Mouse (Mus musculus): Measurements from ENCODE around the gene Add3.

The Add3 gene

GRCm38 (mm10) chr19:53130399-53131175, 9.7 kb upstream of the Add3 start:
- no peak for DNase-seq

DNA sequence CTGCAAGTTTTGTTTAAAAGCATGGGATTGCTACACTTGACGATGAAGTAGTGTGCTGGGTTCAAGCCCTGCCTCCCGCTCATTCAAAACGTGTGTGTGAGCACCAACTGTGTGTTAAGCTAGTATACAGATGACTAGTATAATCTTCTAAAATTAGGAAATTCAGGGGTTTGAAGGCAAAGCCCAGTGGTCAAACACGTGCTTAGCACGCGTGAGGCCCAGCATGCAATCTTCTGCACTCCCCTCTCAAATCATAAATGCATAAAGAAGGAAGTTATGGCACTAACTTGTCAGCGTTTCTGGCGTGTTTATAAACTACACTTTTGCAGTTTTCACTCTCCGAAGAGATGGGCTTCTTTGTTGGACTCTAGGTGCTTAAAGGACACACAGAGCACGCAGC, 7.8 kb upstream of the Add3 start:
- no peak for DNase-seq

DNA sequence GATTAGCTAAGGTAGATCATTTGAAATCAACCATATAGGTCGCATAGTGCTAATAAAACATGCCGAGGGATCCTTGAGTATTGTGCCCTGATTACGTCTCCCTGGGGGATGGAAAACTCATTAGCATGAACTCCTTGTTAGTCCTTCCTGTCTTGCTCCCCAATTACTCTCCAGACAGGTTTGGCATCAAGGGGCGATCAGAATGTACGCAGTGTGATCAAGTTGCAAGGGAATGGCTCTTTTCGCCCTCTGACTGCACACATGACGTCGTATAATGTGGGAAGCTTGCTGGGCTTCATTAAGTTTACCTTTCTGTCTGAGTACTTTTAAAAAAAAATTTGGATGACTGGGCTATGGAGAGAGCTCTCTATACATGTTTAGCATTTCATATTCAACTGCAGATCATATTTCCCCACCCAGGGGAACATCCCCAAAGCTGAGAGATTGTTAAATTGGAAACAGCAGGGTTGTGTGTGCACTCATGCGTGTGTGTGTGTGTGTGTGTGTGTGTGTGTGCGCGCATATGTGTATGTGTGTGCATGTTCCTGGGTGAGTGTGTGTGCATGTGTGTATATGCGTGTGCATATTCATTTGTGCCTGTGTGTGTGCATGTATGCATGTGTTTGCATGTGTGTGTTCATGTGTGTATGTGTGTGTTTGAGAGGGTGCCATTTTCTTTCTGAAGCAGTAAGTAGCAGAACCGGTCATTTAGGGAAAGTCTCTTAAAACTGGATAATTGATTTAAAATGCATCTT, 3.7 kb upstream of the Add3 start:
- no peak for DNase-seq

DNA sequence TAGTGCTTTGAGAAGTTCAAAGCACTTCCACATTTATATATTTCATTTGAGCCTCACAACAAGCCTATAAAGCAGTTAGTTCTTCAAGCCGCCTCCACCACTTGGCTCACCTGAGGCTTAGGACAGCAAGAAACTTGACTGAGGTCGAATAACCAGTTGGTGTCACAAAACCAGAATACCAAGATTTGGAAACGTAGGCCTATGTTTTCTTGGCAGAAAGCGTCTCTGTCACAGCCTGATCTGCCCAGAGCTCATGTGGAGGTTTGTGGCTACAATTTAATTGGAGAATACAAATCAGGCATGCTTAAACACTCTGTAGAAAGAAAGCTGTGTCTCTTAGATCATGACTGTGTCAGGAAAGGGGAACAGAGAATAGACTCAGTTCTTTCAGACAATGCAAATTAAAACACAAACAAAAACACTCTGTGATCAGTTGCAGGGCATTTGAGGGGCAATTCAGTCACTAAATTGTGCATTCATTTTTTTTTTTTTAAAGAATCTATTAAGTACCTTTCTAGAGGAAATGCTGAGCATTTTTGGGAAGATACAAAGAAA, 3.0 kb upstream of the Add3 start:
- no peak for DNase-seq

DNA sequence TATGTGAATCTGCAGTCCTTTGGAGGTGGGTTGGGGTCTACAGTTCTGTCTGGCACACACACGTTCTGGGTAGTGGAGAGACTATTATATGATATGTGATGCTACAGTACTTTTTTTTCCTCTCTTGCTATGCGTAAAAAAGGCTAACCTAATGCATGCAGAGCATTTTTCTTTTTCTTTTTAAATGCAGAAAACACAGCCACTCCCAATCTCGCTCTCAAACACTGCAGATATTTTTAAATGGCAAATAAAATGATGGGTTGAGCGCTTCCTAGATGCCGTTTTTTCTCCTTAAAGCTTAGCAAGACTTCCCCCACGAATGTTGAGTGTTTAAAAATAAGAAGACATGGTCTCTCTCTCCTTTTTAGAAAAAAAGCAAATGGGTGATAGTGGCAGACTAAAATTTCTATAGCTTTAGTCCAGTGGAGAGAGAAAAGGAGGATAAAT, 584 bp downstream of the Add3 start:
- no peak for DNase-seq

- DNase-seq, result no peak
These were observed 1.2 kb downstream of the Add3 start for GRCm38 (mm10) chr19:53141251-53142072.

- DNase-seq, result peak; percentile 100
These were observed 2.2 kb downstream of the Add3 start for GRCm38 (mm10) chr19:53142190-53143107.

DNA sequence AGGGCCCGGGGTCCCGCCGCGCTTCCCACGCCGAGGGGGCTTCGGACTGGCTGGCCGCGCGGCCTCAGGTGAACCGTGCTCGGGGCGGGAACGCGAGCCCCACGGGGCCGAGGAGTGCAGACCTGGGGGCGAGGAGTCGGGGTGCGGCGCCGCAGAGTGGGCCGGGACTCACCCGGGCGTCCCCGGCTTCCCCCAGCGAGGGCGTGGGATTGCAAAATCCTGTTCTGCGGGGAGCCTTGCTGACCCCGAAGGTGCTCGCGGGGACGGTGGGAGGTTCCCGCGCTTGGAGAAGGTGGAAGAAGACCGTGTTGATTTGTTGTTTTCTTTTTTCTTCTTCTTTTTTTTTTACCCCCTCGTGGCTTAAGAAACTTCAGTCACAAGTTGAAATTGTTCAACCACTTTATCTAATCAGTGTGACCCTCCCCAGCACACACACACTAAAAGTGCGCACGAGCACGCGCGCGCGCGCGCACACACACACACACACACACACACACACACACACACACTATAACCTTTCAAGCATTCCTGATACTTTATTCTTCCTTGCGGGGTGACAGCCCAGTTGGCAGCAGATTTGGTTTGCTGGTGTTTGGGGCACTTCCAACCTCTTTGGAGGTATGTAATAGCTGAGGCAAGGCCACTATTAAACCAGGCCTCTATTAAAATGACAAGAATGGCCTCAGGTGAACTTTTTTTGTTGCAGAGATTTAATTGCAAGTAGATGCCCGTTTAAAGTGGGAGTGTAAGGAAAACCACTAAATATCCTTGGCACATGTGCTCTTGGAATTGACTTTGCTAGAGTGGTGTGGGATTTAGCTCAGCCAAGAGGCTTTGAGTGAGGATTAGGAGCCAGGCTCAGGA, 3.1 kb downstream of the Add3 start:
- peak; percentile 58 for DNase-seq

- no peak for DNase-seq
These were observed 4.8 kb downstream of the Add3 start for GRCm38 (mm10) chr19:53145075-53145474.

DNA sequence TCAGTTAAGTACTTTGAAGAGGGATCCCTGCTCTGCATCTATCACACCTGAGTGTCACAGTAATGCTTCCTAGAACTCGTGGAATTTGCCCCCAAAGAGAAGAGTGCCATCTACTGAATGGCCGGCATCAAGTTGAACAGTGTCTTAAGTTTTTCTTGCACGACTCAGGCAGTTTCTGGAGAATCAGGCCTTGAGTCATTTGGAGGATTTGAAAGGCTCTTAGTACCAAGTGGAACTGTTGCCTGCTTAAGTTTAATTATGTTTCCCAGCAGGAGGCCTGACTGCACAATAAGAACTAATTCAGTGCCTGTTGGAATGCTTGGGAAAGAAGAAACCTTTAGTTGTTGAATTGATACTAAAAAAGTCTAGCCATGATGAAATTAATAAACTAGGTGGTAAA, 9.1 kb downstream of the Add3 start:
- no peak for DNase-seq

DNA sequence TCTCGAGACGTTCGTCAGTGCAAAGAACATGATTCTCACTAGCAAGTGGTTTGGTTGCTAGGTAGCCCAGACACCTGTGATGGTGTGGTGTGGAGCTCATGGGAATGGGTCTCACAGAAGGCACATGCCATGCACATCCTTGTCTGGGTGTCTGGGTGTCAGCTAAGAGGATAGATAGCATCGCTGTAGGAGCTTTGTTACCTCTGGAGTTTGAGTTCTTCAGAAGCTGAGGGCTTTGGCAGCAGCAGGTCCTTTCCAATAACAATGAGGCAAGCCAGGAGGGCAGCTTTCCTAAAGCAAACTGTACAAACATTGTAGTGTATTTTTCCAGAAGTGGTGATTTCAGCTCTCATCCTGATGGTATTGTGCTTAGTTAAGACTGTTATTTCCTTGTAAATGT, 12.2 kb downstream of the Add3 start:
- DNase-seq, result no peak

GRCm38 (mm10) chr19:53153096-53153495, 12.9 kb downstream of the Add3 start:
- DNase-seq, result no peak

DNA sequence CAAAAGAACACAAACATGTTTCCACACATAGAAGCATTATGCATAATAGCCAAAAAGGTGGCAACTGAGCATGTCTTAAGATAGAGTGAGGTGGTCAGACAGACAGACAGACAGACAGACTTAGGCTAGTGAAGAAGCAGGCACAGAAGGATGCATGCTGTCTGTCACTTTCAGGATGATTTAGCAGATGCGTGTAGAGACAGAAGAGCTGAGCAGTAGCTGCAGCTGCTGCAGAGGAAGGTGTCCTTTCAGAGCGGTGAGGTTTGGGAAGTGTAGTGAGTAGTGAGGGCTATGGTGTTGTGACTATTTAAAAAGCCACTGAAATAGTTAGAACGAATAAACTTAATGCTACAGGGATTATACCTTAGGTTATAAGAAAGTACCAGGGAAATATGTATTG, 13.9 kb downstream of the Add3 start:
- no peak for DNase-seq

DNA sequence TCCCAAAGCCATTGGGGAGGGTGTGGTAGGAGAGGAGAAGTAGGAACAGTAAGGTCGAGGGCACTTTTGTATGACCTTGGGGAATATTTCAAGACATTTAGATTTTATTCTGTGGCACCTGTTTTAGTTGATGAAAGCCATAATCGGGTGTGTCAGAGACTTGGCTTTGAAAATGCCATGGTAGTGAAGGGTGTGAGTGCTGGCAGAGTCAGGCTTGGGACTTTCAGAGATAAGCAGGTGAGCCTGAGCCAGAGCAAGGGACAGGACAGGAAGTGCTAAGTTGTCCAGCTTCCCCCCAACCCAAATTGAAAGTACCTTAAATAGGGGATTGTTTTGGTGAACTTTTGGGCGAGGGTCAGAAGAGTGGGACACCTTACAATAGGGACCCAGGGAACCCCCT, 16.1 kb downstream of the Add3 start:
- no peak for DNase-seq

GRCm38 (mm10) chr19:53157176-53157575, 16.9 kb downstream of the Add3 start:
- DNase-seq, result no peak

- DNase-seq, result no peak
These were observed 19.1 kb downstream of the Add3 start for GRCm38 (mm10) chr19:53159351-53159750.

DNA sequence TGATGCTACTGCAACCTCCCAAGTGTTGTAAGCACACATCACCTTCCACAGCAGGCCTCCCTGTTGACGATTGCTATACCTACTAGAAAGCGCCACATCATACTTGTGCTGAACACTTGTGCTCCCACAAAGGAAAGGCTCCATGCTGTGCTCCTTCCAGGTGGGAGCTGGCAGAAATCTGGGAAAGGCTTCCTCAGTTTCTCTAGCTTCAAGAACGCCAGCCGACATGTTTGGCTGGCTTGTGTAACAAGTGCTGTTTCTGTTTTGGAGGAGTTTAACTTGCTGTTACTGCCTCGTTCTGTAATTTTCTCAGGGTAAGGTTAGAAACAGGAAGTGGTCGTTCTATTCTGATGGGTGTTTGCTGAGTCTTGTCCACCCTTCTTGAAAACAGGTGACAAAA, 22.7 kb downstream of the Add3 start:
- no peak for DNase-seq

GRCm38 (mm10) chr19:53164645-53165044, 24.4 kb downstream of the Add3 start:
- DNase-seq, result no peak

GRCm38 (mm10) chr19:53165305-53166240, 25.3 kb downstream of the Add3 start:
- DNase-seq, result no peak

DNA sequence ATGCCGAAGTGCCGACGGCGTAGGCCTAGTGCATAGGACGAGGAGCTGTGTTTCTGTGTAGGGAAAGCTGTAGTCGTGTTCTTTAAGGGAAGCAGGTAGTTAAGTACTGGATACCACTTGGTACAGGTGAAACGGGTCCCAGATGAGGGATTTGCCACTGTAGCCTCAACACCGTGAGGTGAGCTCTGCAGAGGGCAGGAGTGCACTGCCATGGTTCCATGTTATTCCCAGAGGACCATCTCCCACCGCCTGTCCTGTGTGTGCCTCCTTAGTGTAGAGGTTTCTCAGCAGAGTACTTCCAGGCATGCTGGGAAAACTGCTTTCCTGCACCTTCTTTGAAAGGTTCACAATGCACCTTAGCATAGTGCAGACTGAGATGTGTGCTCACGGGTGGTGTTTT, 26.1 kb downstream of the Add3 start:
- no peak for DNase-seq
